Mouse (Mus musculus): ENCODE results near the gene Kcnab1. TPM values are rescaled to one million over a fixed set of nuclear protein-coding genes. Genes with fewer than 3 reads are reported as not detected.

Kcnab1 gene
- total and polyA plus RNA-seq, 3 experiments: 0.38 to 0.81 (median 0.76) TPM

- no peak for DNase-seq (ENCODE audit: extremely low read depth)
- TF ChIP-seq MAFK (IDR thresholded peaks at IDR 0.05; ENCODE audit: insufficient replicate concordance, low read length): no peak
- TF ChIP-seq RCOR1 (conservative IDR thresholded peaks at IDR 0.05; ENCODE audit: low read depth, low read length): no peak
- TF ChIP-seq CHD1 (IDR thresholded peaks at IDR 0.05; ENCODE audit: low read depth, low read length): no peak
- TF ChIP-seq TBP (conservative IDR thresholded peaks at IDR 0.05; ENCODE audit: low read depth, low read length): no peak
- TF ChIP-seq SIN3A (IDR thresholded peaks at IDR 0.05; ENCODE audit: low read length): no peak
- no peak for TF ChIP-seq POLR2AphosphoS2 (IDR thresholded peaks at IDR 0.05; ENCODE audit: low read depth, low read length)
- TF ChIP-seq MYC (IDR thresholded peaks at IDR 0.05; ENCODE audit: low read depth, low read length): no peak
- no peak for TF ChIP-seq USF2 (conservative IDR thresholded peaks at IDR 0.05; ENCODE audit: low read depth, low read length)
- TF ChIP-seq MEF2A (IDR thresholded peaks at IDR 0.05; ENCODE audit: borderline replicate concordance, low read depth, low read length): no peak
- TF ChIP-seq TCF12 (IDR thresholded peaks at IDR 0.05; ENCODE audit: low read depth, low read length): no peak
Observed at GRCm38 (mm10) chr3:65203361-65204117, 94.4 kb downstream of the Kcnab1 start.

DNA sequence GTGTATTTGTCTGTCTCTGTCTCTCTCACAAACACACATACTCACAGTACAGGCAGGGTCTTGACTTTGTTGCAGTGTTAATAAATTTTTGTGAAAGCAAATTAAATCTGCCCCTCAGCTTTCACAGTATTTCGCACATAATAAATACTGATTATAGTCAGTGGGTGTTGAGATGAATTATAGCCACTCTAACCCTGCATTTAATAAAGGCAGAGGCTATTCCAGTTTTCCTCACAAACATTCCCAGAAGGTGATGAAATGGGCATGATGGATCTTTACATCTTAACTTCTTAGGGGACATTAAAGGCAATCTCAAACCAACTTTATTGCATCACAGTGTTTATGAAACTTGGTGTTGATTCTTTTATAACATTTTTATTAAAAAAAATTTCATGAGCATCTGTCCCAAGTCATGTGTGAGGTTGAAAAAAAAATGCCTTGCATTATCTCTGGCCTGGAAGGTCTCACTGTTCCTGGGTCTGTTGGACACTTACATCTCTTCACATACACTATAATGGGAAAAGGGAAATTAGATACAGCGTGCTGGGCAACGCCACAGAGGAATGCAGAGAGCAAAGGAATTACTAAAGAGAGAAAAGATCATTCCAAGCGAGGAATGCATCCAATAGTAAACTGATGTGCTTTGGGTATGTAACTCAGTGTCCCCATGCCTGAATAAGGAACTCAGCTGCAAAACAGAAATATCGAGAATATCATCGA is 95.3 kb downstream of the Kcnab1 start:
- dilution Hi-C loops (cut with MboI; ENCODE audit: extremely low pct_ligation_motif_present, extremely low pct_unique_long_range_greater_than_20kb, low sequenced_read_pairs): no loop called here
- no peak for DNase-seq (ENCODE audit: extremely low read depth)
- Histone ChIP-seq H3K27me3 (replicated peaks) (no peaks in the 10 kb centered on the region), H3K4me1 (ENCODE audit: control insufficient read depth in 1 of 2, insufficient read depth in 2 of 2) (peaks cover 0 to 16% of the 10 kb centered on the region in 2 experiments; a peak in 2 of 4 replicates), H3K9me3 (replicated peaks; ENCODE audit: low read length) (no peaks in the 10 kb centered on the region), H3K9ac (ENCODE audit: insufficient read depth, low read depth) (no peak overlapping the region), H3K36me3 (replicated peaks in 1 of 2; ENCODE audit: control insufficient read depth in 1 of 2, insufficient read depth in 1 of 2, low read length in 1 of 2) (no peaks in the 10 kb centered on the region), H3K79me2 (replicated peaks; ENCODE audit: control insufficient read depth, extremely low read depth, insufficient read depth, poor library complexity, severe bottlenecking) (no peaks in the 10 kb centered on the region), H3K27ac (ENCODE audit: insufficient read depth, low read depth) (no peak overlapping the region), H3K4me2 (ENCODE audit: insufficient read depth, low read depth, poor library complexity, severe bottlenecking) (no peak overlapping the region), H3K4me3 (replicated peaks in 1 of 3; ENCODE audit: low read depth in 2 of 3, low read length in 2 of 3, poor library complexity in 1 of 3) (no peak overlapping the region)
- in situ Hi-C loops (cut with MboI; ENCODE audit: low pct_ligation_motif_present, low pct_unique_long_range_greater_than_20kb, low sequenced_read_pairs): no loop called here
- TF ChIP-seq ZKSCAN1 (IDR thresholded peaks at IDR 0.05; ENCODE audit: borderline replicate concordance, low read depth, low read length): no peak
- no peak for TF ChIP-seq RCOR1 (conservative IDR thresholded peaks at IDR 0.05; ENCODE audit: low read depth, low read length)
- no peak for TF ChIP-seq MXI1 (IDR thresholded peaks at IDR 0.05; ENCODE audit: low read depth, low read length)

More at GRCm38 (mm10) chr3:65203361-65204117, 94.4 kb downstream of the Kcnab1 start:
- Histone ChIP-seq H3K4me3 (replicated peaks in 1 of 3; ENCODE audit: low read depth in 2 of 3, low read length in 2 of 3, poor library complexity in 1 of 3) (no peak overlapping the region), H3K79me2 (replicated peaks; ENCODE audit: control insufficient read depth, extremely low read depth, insufficient read depth, poor library complexity, severe bottlenecking) (no peaks in the 10 kb centered on the region), H3K27me3 (replicated peaks) (no peaks in the 10 kb centered on the region), H3K27ac (ENCODE audit: insufficient read depth, low read depth) (no peak overlapping the region), H3K36me3 (replicated peaks in 1 of 2; ENCODE audit: control insufficient read depth in 1 of 2, insufficient read depth in 1 of 2, low read length in 1 of 2) (no peaks in the 10 kb centered on the region), H3K4me2 (ENCODE audit: insufficient read depth, low read depth, poor library complexity, severe bottlenecking) (no peak overlapping the region), H3K9ac (ENCODE audit: insufficient read depth, low read depth) (no peak overlapping the region), H3K9me3 (replicated peaks; ENCODE audit: low read length) (no peaks in the 10 kb centered on the region), H3K4me1 (ENCODE audit: control insufficient read depth in 1 of 2, insufficient read depth in 2 of 2) (peaks cover 0 to 19% of the 10 kb centered on the region in 2 experiments; a peak in 2 of 4 replicates)
- in situ Hi-C loops (cut with MboI; ENCODE audit: low pct_ligation_motif_present, low pct_unique_long_range_greater_than_20kb, low sequenced_read_pairs): no loop called here
- dilution Hi-C loops (cut with MboI; ENCODE audit: extremely low pct_ligation_motif_present, extremely low pct_unique_long_range_greater_than_20kb, low sequenced_read_pairs): no loop called here
